Mouse (Mus musculus): ENCODE measurements around the gene Rbms1.
A peak's percentile ranks its signal among the peaks of the same experiment; 100 is the strongest.

Rbms1 gene

GRCm38 (mm10) chr2:60918401-60918800 is 44.6 kb downstream of the Rbms1 start:
- DNase-seq (ENCODE audit: low spot score), result no peak

- no peak for DNase-seq (ENCODE audit: low spot score)
Observed at GRCm38 (mm10) chr2:60914524-60915280, 48.3 kb downstream of the Rbms1 start.

- DNase-seq (ENCODE audit: low spot score), result no peak
Observed at GRCm38 (mm10) chr2:60913281-60913680, 49.7 kb downstream of the Rbms1 start.

- DNase-seq (ENCODE audit: low spot score), result no peak
Observed at GRCm38 (mm10) chr2:60911716-60912115, 51.3 kb downstream of the Rbms1 start.

GRCm38 (mm10) chr2:60910820-60911219 is 52.2 kb downstream of the Rbms1 start:
- no peak for DNase-seq (ENCODE audit: low spot score)

- DNase-seq (ENCODE audit: low spot score), result no peak
Observed at GRCm38 (mm10) chr2:60908551-60908950, 54.4 kb downstream of the Rbms1 start.

- no peak for DNase-seq (ENCODE audit: low spot score)
Observed at GRCm38 (mm10) chr2:60908116-60908515, 54.9 kb downstream of the Rbms1 start.

- DNase-seq (ENCODE audit: low spot score), result no peak
Observed at GRCm38 (mm10) chr2:60905283-60905682, 57.7 kb downstream of the Rbms1 start.

GRCm38 (mm10) chr2:60904141-60904540 is 58.9 kb downstream of the Rbms1 start:
- DNase-seq (ENCODE audit: low spot score), result no peak

GRCm38 (mm10) chr2:60903535-60903934 is 59.5 kb downstream of the Rbms1 start:
- no peak for DNase-seq (ENCODE audit: low spot score)

- DNase-seq (ENCODE audit: low spot score), result no peak
Observed at GRCm38 (mm10) chr2:60902446-60903137, 60.4 kb downstream of the Rbms1 start.

- no peak for DNase-seq (ENCODE audit: low spot score)
Observed at GRCm38 (mm10) chr2:60901511-60901951, 61.5 kb downstream of the Rbms1 start.

- DNase-seq (ENCODE audit: low spot score), result no peak
Observed at GRCm38 (mm10) chr2:60901013-60901412, 62.0 kb downstream of the Rbms1 start.

- DNase-seq (ENCODE audit: low spot score), result no peak
Observed at GRCm38 (mm10) chr2:60893042-60893441, 70.0 kb downstream of the Rbms1 start.

GRCm38 (mm10) chr2:60883931-60884330 is 79.1 kb downstream of the Rbms1 start:
- no peak for DNase-seq (ENCODE audit: low spot score)

- DNase-seq (ENCODE audit: low spot score), result no peak
Observed at GRCm38 (mm10) chr2:60883043-60883365, 80.0 kb downstream of the Rbms1 start.

- no peak for DNase-seq (ENCODE audit: low spot score)
Observed at GRCm38 (mm10) chr2:60882202-60883042, 80.6 kb downstream of the Rbms1 start.

GRCm38 (mm10) chr2:60881571-60882041 is 81.4 kb downstream of the Rbms1 start:
- DNase-seq (ENCODE audit: low spot score), result no peak

- peak; percentile 29 for DNase-seq (ENCODE audit: low spot score)
Observed at GRCm38 (mm10) chr2:60880789-60881570, 82.0 kb downstream of the Rbms1 start.

GRCm38 (mm10) chr2:60879966-60880788 is 82.8 kb downstream of the Rbms1 start:
- DNase-seq (ENCODE audit: low spot score), result no peak

Data from urinary bladder, postnatal 10 days (tissue).